Mouse (Mus musculus) MEL (cell line): ENCODE measurements around the gene Ep400.

Experiments
- CTCF ChIP-seq, 3 experiments: IDR thresholded peaks in 2 of 3; conservative IDR thresholded peaks in 1 of 3; 2 replicates each; pipeline ENCODE4 v1.5.1; 2011 to 2012; ENCODE audit warnings: low read length in 3 of 3, low read depth in 2 of 3, mild to moderate bottlenecking in 2 of 3, improper control_type of control experiment in 1 of 3, inconsistent platforms in 1 of 3, mixed read lengths in 1 of 3, moderate library complexity in 1 of 3; ENCODE audit not compliant: control insufficient read depth in 1 of 3, insufficient read depth in 1 of 3, poor library complexity in 1 of 3, severe bottlenecking in 1 of 3
- EP300 ChIP-seq, 2 experiments: IDR thresholded peaks; 2 replicates each; pipeline ENCODE4 v1.6.1; 2011; ENCODE audit warnings: improper control_type of control experiment in 2 of 2, low read length in 2 of 2, low read depth in 1 of 2, mild to moderate bottlenecking in 1 of 2
- GATA1 ChIP-seq: IDR thresholded peaks from 2 replicates; pipeline ENCODE4 v1.6.1; 2011; ENCODE audit warnings: low read depth, low read length, improper control_type of control experiment
- MAZ ChIP-seq: IDR thresholded peaks from 2 replicates; pipeline ENCODE4 v1.6.1; 2012; ENCODE audit warnings: low read depth, mild to moderate bottlenecking, inconsistent platforms, low read length, improper control_type of control experiment
- MEF2A ChIP-seq: IDR thresholded peaks from 2 replicates; pipeline ENCODE4 v1.6.1; 2014; ENCODE audit warnings: low read depth, mild to moderate bottlenecking, inconsistent platforms, low read length, improper control_type of control experiment; ENCODE audit not compliant: poor library complexity, insufficient replicate concordance, severe bottlenecking; ENCODE audit errors: extremely low read depth
- MXI1 ChIP-seq: IDR thresholded peaks from 2 replicates; pipeline ENCODE4 v1.6.1; 2011; ENCODE audit warnings: mild to moderate bottlenecking, low read depth, low read length, improper control_type of control experiment
- MYB ChIP-seq: IDR thresholded peaks from 2 replicates; pipeline ENCODE4 v1.6.1; 2011; ENCODE audit warnings: mild to moderate bottlenecking, low read depth, low read length, improper control_type of control experiment
- MYC ChIP-seq: IDR thresholded peaks from 2 replicates; pipeline ENCODE4 v1.6.1; 2011; ENCODE audit warnings: low read depth, mild to moderate bottlenecking, low read length, improper control_type of control experiment, moderate library complexity
- NRF1 ChIP-seq: IDR thresholded peaks from 2 replicates; pipeline ENCODE4 v1.6.1; 2014; ENCODE audit warnings: low read depth, mild to moderate bottlenecking, inconsistent platforms, low read length, improper control_type of control experiment, moderate library complexity; ENCODE audit not compliant: poor library complexity, insufficient read depth, severe bottlenecking
- POLR2A ChIP-seq, 2 experiments: IDR thresholded peaks; 2 replicates each; pipeline ENCODE4 v1.6.1; 2011 to 2012; ENCODE audit warnings: low read length in 2 of 2, mild to moderate bottlenecking in 2 of 2, control low read depth in 1 of 2, improper control_type of control experiment in 1 of 2, low read depth in 1 of 2, moderate library complexity in 1 of 2; ENCODE audit not compliant: control insufficient read depth in 1 of 2, insufficient read depth in 1 of 2, poor library complexity in 1 of 2
- ZNF384 ChIP-seq: IDR thresholded peaks from 2 replicates; pipeline ENCODE4 v1.6.1; 2012; ENCODE audit warnings: low read depth, mild to moderate bottlenecking, inconsistent platforms, low read length, improper control_type of control experiment

DNA sequence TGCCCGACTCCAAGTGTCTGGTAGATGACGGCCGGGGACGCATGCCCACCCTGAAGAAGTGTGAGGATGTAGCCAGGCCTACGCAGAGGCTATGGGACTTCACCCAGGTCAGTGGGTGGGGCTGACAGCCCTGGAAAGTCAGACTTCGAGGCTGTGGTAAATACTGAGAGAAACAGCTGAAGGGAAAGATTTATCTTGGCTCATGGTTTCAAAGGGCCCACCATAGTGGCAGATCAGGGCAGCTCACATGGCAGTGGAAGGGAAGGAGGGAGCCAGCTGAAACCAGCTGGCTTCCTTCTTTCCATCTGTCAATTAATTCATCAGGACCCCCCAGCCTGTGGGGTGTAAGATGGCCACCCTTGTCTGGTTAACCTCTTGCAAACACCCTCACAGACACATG lies 151.3 kb downstream of the Ep400 start:
- TF ChIP-seq MYC (no peak), GATA1 (no peak), EP300 (IDR thresholded peaks at IDR 0.05; ENCODE audit: low read depth in 1 of 2, low read length in 2 of 2) (no peak), CTCF (IDR thresholded peaks at IDR 0.05 in 2 of 3, conservative IDR thresholded peaks at IDR 0.05 in 1 of 3; ENCODE audit: control insufficient read depth in 1 of 3, insufficient read depth in 1 of 3, low read depth in 2 of 3, low read length in 3 of 3, poor library complexity in 1 of 3, severe bottlenecking in 1 of 3) (no peak), MYB (no peak), POLR2A (IDR thresholded peaks at IDR 0.05; ENCODE audit: control insufficient read depth in 1 of 2, insufficient read depth in 1 of 2, low read depth in 1 of 2, low read length in 2 of 2, poor library complexity in 1 of 2) (no peak), MAZ (no peak), NRF1 (no peak), MEF2A (no peak), ZNF384 (no peak), MXI1 (no peak)
